Mouse (Mus musculus) adrenal gland, postnatal 36 days (tissue): ENCODE data around the gene Nav2. TPM values are rescaled to one million over a fixed set of nuclear protein-coding genes. Genes with fewer than 3 reads are reported as not detected.

Experiments
- DNase-seq, 2 experiments: peaks; one replicate each; pipeline ENCODE4 v3.0.0; 2021; ENCODE audit warnings: mixed read lengths in 1 of 2
- total RNA-seq, 2 experiments: library from RNA; stranded (reverse); gene quantifications; 2 replicates each; pipeline ENCODE4 v1.2.3; 2021

The Nav2 gene
- total RNA-seq, 2 experiments from 2014 or later: 6.4 to 8.7 TPM

GRCm38 (mm10) chr7:49205551-49205950 is 297.0 kb downstream of the Nav2 start:
- DNase-seq: no peak

- peak in 1 of 2 experiments; percentile 33 for DNase-seq
Measured at GRCm38 (mm10) chr7:49206775-49207676, 298.5 kb downstream of the Nav2 start.

GRCm38 (mm10) chr7:49209526-49209925 is 301.0 kb downstream of the Nav2 start:
- DNase-seq: peak; percentile 30 to 39

- peak; percentile 11 to 27 for DNase-seq
Measured at GRCm38 (mm10) chr7:49210721-49211120, 302.2 kb downstream of the Nav2 start.

GRCm38 (mm10) chr7:49213011-49213410 is 304.5 kb downstream of the Nav2 start:
- DNase-seq: peak; percentile 85

- no peak for DNase-seq
Measured at GRCm38 (mm10) chr7:49217786-49218185, 309.3 kb downstream of the Nav2 start.

- DNase-seq: peak in 1 of 2 experiments; percentile 32
Measured at GRCm38 (mm10) chr7:49225741-49226140, 317.2 kb downstream of the Nav2 start.

GRCm38 (mm10) chr7:49232969-49233368 is 324.5 kb downstream of the Nav2 start:
- no peak for DNase-seq

- DNase-seq: no peak
Measured at GRCm38 (mm10) chr7:49234288-49234687, 325.8 kb downstream of the Nav2 start.

- DNase-seq: no peak
Measured at GRCm38 (mm10) chr7:49235271-49235681, 326.8 kb downstream of the Nav2 start.

GRCm38 (mm10) chr7:49235821-49236220 is 327.3 kb downstream of the Nav2 start:
- DNase-seq: no peak

GRCm38 (mm10) chr7:49240461-49240860 is 331.9 kb downstream of the Nav2 start:
- DNase-seq: no peak

- no peak for DNase-seq
Measured at GRCm38 (mm10) chr7:49241229-49241751, 332.8 kb downstream of the Nav2 start.

GRCm38 (mm10) chr7:49242261-49242660 is 333.7 kb downstream of the Nav2 start:
- no peak for DNase-seq

GRCm38 (mm10) chr7:49243079-49243478 is 334.6 kb downstream of the Nav2 start:
- DNase-seq: no peak

GRCm38 (mm10) chr7:49245537-49246239 is 337.2 kb downstream of the Nav2 start:
- peak; percentile 96 to 97 for DNase-seq

- no peak for DNase-seq
Measured at GRCm38 (mm10) chr7:49246240-49246578, 337.7 kb downstream of the Nav2 start.

GRCm38 (mm10) chr7:49246584-49247481 is 338.3 kb downstream of the Nav2 start:
- peak in 1 of 2 experiments; percentile 31 for DNase-seq

GRCm38 (mm10) chr7:49247744-49248331 is 339.3 kb downstream of the Nav2 start:
- peak; percentile 55 to 66 for DNase-seq

GRCm38 (mm10) chr7:49248333-49249086 is 340.0 kb downstream of the Nav2 start:
- DNase-seq: peak; percentile 12 to 40

GRCm38 (mm10) chr7:49249462-49249861 is 340.9 kb downstream of the Nav2 start:
- no peak for DNase-seq
